Comparison of ENCODE assay signal across 19 mouse cellular contexts in genomic region chr16:30194836-30195235, GRCm38 (mm10).
DNase-seq lines count a peak whose midpoint lies in the region; ATAC-seq and TF ChIP-seq lines count a peak whose summit lies in the region.
"Had no signal": no experiment of that assay in that cellular context is flagged by ENCODE, and none has a peak within 500 bp of the region (broad histone marks: within the 10 kb centered on the region; RNA-seq: fewer than 3 reads in every experiment).

No protein-coding gene starts in this region.

- TF ChIP-seq POLR2A in small intestine, adult 2 months (IDR thresholded peaks at IDR 0.05; ENCODE audit: low read depth, low read length), result no peak

- peak; percentile 57 for DNase-seq in kidney, adult 9 months
- no peak for DNase-seq in kidney, postnatal 10 days
- no peak for DNase-seq in embryonic facial prominence, embryonic 10.5 days (ENCODE audit: low spot score)
- DNase-seq in left cerebral cortex, adult 8-10 months (ENCODE audit: low spot score in 2 of 2), result no peak
- DNase-seq in embryo, embryonic 11 days, result no peak
- DNase-seq: adrenal gland, postnatal 36 days; cerebellum, adult 2 months; heart, adult 2 months; lung, postnatal 10 days; right cerebral cortex, adult 18-20 months; spleen, adult 18-20 months had no signal

- no peaks in the 10 kb centered on the region for H3K9me3 ChIP-seq in embryonic facial prominence, embryonic 10.5 days
- H3K9me3 ChIP-seq in kidney, embryonic 14.5 days (ENCODE audit: control insufficient read depth, low read length), result no peaks in the 10 kb centered on the region
- H3K9me3 ChIP-seq: embryonic facial prominence, embryonic 15.5 days; hindbrain, embryonic 12.5 days had no signal

- 0 out of 2 replicates have a peak overlapping the region, but pooled peaks have one; percentile 2 for H3K27ac ChIP-seq in embryonic facial prominence, embryonic 10.5 days (replicated peaks)
- peak overlapping the region; percentile 20; the same call in 1 of the 2 replicates for H3K27ac ChIP-seq in kidney, embryonic 14.5 days (ENCODE audit: low read depth, low read length)
- peak overlapping the region; percentile 36 for H3K27ac ChIP-seq in small intestine, adult 2 months (ENCODE audit: insufficient read depth, low read depth, low read length)
- H3K27ac ChIP-seq: forebrain, embryonic 10.5 days; heart, adult 2 months; hindbrain, embryonic 12.5 days had no signal

- no peak for ATAC-seq in kidney, embryonic 14.5 days (ENCODE audit: low FRiP score, low TSS enrichment)
- ATAC-seq: inflammation-experienced regulatory T-cells, adult 6 months; midbrain, embryonic 16.5 days; Patski had no signal

- no peaks in the 10 kb centered on the region for H3K36me3 ChIP-seq in embryonic facial prominence, embryonic 10.5 days (replicated peaks)
- H3K36me3 ChIP-seq in kidney, embryonic 14.5 days (ENCODE audit: control insufficient read depth, insufficient read depth, low read length), result no peaks in the 10 kb centered on the region
- H3K36me3 ChIP-seq in small intestine, adult 2 months (ENCODE audit: control insufficient read depth, insufficient read depth, low read length), result no peaks in the 10 kb centered on the region
- H3K36me3 ChIP-seq: embryonic facial prominence, embryonic 15.5 days; hindbrain, embryonic 12.5 days had no signal

- H3K4me3 ChIP-seq in embryonic facial prominence, embryonic 10.5 days, result no peak overlapping the region
- H3K4me3 ChIP-seq in kidney, embryonic 14.5 days (ENCODE audit: low read length), result no peak overlapping the region
- no peak overlapping the region for H3K4me3 ChIP-seq in small intestine, adult 2 months (ENCODE audit: low read depth, low read length)
- H3K4me3 ChIP-seq: embryonic facial prominence, embryonic 15.5 days; forebrain, embryonic 10.5 days; heart, adult 2 months; hindbrain, embryonic 12.5 days had no signal

- peaks cover 85% of the 10 kb centered on the region for H3K27me3 ChIP-seq in embryonic facial prominence, embryonic 10.5 days (replicated peaks; ENCODE audit: low read depth, poor library complexity, severe bottlenecking)
- no peaks in the 10 kb centered on the region for H3K27me3 ChIP-seq in kidney, embryonic 14.5 days (ENCODE audit: control insufficient read depth, insufficient read depth, low read length)
- no peaks in the 10 kb centered on the region for H3K27me3 ChIP-seq in small intestine, adult 2 months (ENCODE audit: control insufficient read depth, insufficient read depth, low read length)
- H3K27me3 ChIP-seq: embryonic facial prominence, embryonic 15.5 days; Patski had no signal

- 84% methylated on average over 7 of the region's 7 CpGs for WGBS in embryonic facial prominence, embryonic 10.5 days
- WGBS in kidney, embryonic 14.5 days, result 84% methylated on average over 7 of the region's 7 CpGs
- 27% methylated on average over 7 of the region's 7 CpGs for WGBS in small intestine, adult 2 months

- H3K4me2 ChIP-seq in kidney, embryonic 14.5 days (replicated peaks; ENCODE audit: low read depth, low read length), result no peak overlapping the region
- H3K4me2 ChIP-seq: embryonic facial prominence, embryonic 15.5 days; hindbrain, embryonic 12.5 days had no signal

- TF ChIP-seq CTCF in small intestine, adult 2 months (IDR thresholded peaks at IDR 0.05; ENCODE audit: extremely low read depth, insufficient read length, insufficient replicate concordance, low read depth, low read length), result no peak

- peaks cover 39% of the 10 kb centered on the region for H3K4me1 ChIP-seq in embryonic facial prominence, embryonic 10.5 days
- peaks cover 21% of the 10 kb centered on the region for H3K4me1 ChIP-seq in kidney, embryonic 14.5 days (ENCODE audit: control insufficient read depth, insufficient read depth, low read length)
- H3K4me1 ChIP-seq in small intestine, adult 2 months (ENCODE audit: control insufficient read depth, insufficient read depth, insufficient read length, low read length), result peaks cover 19% of the 10 kb centered on the region

- no peak overlapping the region for H3K9ac ChIP-seq in kidney, embryonic 14.5 days (ENCODE audit: low read depth, low read length)
- H3K9ac ChIP-seq: embryonic facial prominence, embryonic 15.5 days; hindbrain, embryonic 12.5 days had no signal
